In genomic region chr6:52608121-52608520, GRCm38 (mm10) we compare ENCODE assay signal across 26 mouse cellular contexts.
"Had no signal": no experiment of that assay in that cellular context is flagged by ENCODE, and none has a peak within 500 bp of the region (broad histone marks: within the 10 kb centered on the region; RNA-seq: fewer than 3 reads in every experiment).

No protein-coding gene starts in this region.

- H3K4me2 ChIP-seq: hindbrain, embryonic 14.5 days; limb, embryonic 12.5 days; limb, embryonic 15.5 days; liver, embryonic 11.5 days; lung, embryonic 14.5 days; midbrain, embryonic 11.5 days; neural tube, embryonic 13.5 days; stomach, embryonic 15.5 days had no signal

- H3K27me3 ChIP-seq: limb, embryonic 12.5 days; limb, embryonic 15.5 days; neural tube, embryonic 13.5 days; stomach, embryonic 15.5 days had no signal

- DNase-seq: layer of hippocampus, adult 9-11 months; left cerebral cortex, postnatal 4 days; liver, postnatal 0 days; lung, embryonic 14.5 days; lung, postnatal 10 days; lung, postnatal 4 days; midbrain, embryonic 14.5 days; retina, postnatal 1 day; right cerebral cortex, postnatal 25 days; spleen, adult 18-20 months; thymus, adult 2 months; thymus, postnatal 14 days; thymus, postnatal 4 days had no signal

- H3K9me3 ChIP-seq: limb, embryonic 12.5 days; limb, embryonic 15.5 days; neural tube, embryonic 13.5 days; stomach, embryonic 15.5 days had no signal

- H3K9ac ChIP-seq: hindbrain, embryonic 14.5 days; limb, embryonic 12.5 days; limb, embryonic 15.5 days; liver, embryonic 14.5 days; liver, postnatal 0 days; lung, embryonic 14.5 days; neural tube, embryonic 13.5 days; stomach, embryonic 15.5 days had no signal

- H3K27ac ChIP-seq: hindbrain, embryonic 14.5 days; hindbrain, postnatal 0 days; layer of hippocampus, adult 2 months; limb, embryonic 12.5 days; limb, embryonic 15.5 days; liver, embryonic 14.5 days; neural tube, embryonic 13.5 days; stomach, embryonic 15.5 days had no signal

- ATAC-seq: hindbrain, postnatal 0 days; inflammation-experienced regulatory T-cells, adult 6 months; intestine, embryonic 16.5 days; liver, postnatal 0 days had no signal

- H3K4me1 ChIP-seq: limb, embryonic 15.5 days; neural tube, embryonic 13.5 days; stomach, embryonic 15.5 days had no signal

- H3K36me3 ChIP-seq: limb, embryonic 15.5 days; stomach, embryonic 15.5 days had no signal

- H3K4me3 ChIP-seq: layer of hippocampus, adult 2 months; limb, embryonic 12.5 days; limb, embryonic 15.5 days; myocyte; neural tube, embryonic 13.5 days; stomach, embryonic 15.5 days had no signal
